ENCODE assay signal across 17 mouse cellular contexts in the genomic region with DNA sequence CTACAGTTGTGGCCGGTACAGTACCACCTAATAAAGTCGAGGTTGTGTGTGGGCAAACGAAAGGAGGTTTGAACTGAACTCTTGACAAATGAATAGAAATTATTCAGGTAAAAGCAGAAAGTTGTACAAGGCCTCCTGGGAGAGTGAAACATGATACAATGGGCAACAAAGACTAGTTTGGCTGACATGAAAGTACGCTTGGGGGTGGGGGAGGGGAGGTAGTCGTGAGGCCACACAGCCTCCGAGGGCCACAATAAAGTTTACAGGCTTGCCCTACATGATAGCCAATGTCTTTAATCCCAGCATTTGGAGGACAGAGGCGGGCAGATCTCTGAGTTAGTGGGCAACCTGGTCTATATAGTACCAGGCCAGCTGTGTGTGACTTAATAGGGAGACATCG. TPM values are rescaled to one million over a fixed set of nuclear protein-coding genes. Genes with fewer than 3 reads are reported as not detected.
DNase-seq lines count a peak whose midpoint lies in the region; ATAC-seq and TF ChIP-seq lines count a peak whose summit lies in the region.
"Had no signal": no experiment of that assay in that cellular context is flagged by ENCODE, and none has a peak within 500 bp of the region (broad histone marks: within the 10 kb centered on the region; RNA-seq: fewer than 3 reads in every experiment).

No protein-coding gene starts in this region.

- 32% methylated on average over 8 of the region's 8 CpGs for WGBS in heart, embryonic 10.5 days
- 64% methylated on average over 8 of the region's 8 CpGs for WGBS in heart, adult 2 months
- 50% methylated on average over 8 of the region's 8 CpGs for WGBS in liver, postnatal 0 days (ENCODE audit: insufficient replicate concordance)
- 42% methylated on average over 8 of the region's 8 CpGs for WGBS in liver, embryonic 11.5 days
- WGBS in limb, embryonic 11.5 days, result 22% methylated on average over 8 of the region's 8 CpGs

- peak overlapping the region; percentile 79; the same call in 1 of the 2 replicates for H3K4me2 ChIP-seq in liver, postnatal 0 days (ENCODE audit: low read depth, low read length)
- no peak overlapping the region for H3K4me2 ChIP-seq in liver, embryonic 11.5 days
- peak overlapping the region; percentile 24; the same call in 1 of the 2 replicates for H3K4me2 ChIP-seq in limb, embryonic 11.5 days (ENCODE audit: low read depth, severe bottlenecking)

- no peaks in the 10 kb centered on the region for H3K79me2 ChIP-seq in heart, adult 2 months (replicated peaks; ENCODE audit: control insufficient read depth, insufficient read depth, low read length)

- TF ChIP-seq EP300 in heart, adult 2 months (IDR thresholded peaks at IDR 0.05; ENCODE audit: insufficient read depth, low read depth, low read length), result no peak
- TF ChIP-seq EP300 in liver, postnatal 0 days (IDR thresholded peaks at IDR 0.05; ENCODE audit: low read depth), result no peak

- peaks cover 33% of the 10 kb centered on the region for H3K4me1 ChIP-seq in heart, embryonic 10.5 days
- peaks cover 4% of the 10 kb centered on the region for H3K4me1 ChIP-seq in heart, adult 2 months (ENCODE audit: control insufficient read depth, insufficient read depth, low read length)
- H3K4me1 ChIP-seq in liver, postnatal 0 days (ENCODE audit: insufficient read depth), result peaks cover 7% of the 10 kb centered on the region; the same call in 1 of the 2 replicates
- H3K4me1 ChIP-seq in liver, embryonic 11.5 days (replicated peaks; ENCODE audit: control insufficient read depth, insufficient read depth, low read length), result peaks cover 4% of the 10 kb centered on the region; the same call in 1 of the 2 replicates
- H3K4me1 ChIP-seq in limb, embryonic 11.5 days (ENCODE audit: control insufficient read depth, insufficient read depth, low read length), result peaks cover 13% of the 10 kb centered on the region

- H3K4me3 ChIP-seq in heart, embryonic 10.5 days, result peak overlapping the region; percentile 63; the same call in 1 of the 2 replicates
- no peak overlapping the region for H3K4me3 ChIP-seq in heart, adult 2 months
- H3K4me3 ChIP-seq in liver, postnatal 0 days (ENCODE audit: low read depth, low read length), result no peak overlapping the region
- no peak overlapping the region for H3K4me3 ChIP-seq in liver, embryonic 11.5 days (ENCODE audit: low read depth, low read length)
- no peak overlapping the region for H3K4me3 ChIP-seq in limb, embryonic 11.5 days (ENCODE audit: low read depth, low read length)

- no peak overlapping the region for H3K9ac ChIP-seq in heart, adult 2 months (ENCODE audit: low read depth, low read length)
- H3K9ac ChIP-seq in liver, postnatal 0 days (replicated peaks), result no peak overlapping the region
- no peak overlapping the region for H3K9ac ChIP-seq in liver, embryonic 11.5 days (ENCODE audit: low read depth, low read length)
- H3K9ac ChIP-seq in limb, embryonic 11.5 days (ENCODE audit: low read length), result no peak overlapping the region
- H3K9ac ChIP-seq: liver, embryonic 12.5 days had no signal

- peaks cover 6% of the 10 kb centered on the region; the same call in 1 of the 2 replicates for H3K36me3 ChIP-seq in heart, embryonic 10.5 days
- no peaks in the 10 kb centered on the region for H3K36me3 ChIP-seq in heart, adult 2 months (ENCODE audit: control insufficient read depth, insufficient read depth, low read length)
- H3K36me3 ChIP-seq in liver, postnatal 0 days (replicated peaks; ENCODE audit: insufficient read depth, low read length), result no peaks in the 10 kb centered on the region
- H3K36me3 ChIP-seq in liver, embryonic 11.5 days (ENCODE audit: control insufficient read depth, insufficient read depth, low read length), result no peaks in the 10 kb centered on the region
- H3K36me3 ChIP-seq in limb, embryonic 11.5 days (ENCODE audit: control insufficient read depth, insufficient read depth, low read length), result no peaks in the 10 kb centered on the region
- H3K36me3 ChIP-seq: hindbrain, embryonic 12.5 days; liver, embryonic 12.5 days had no signal

- no peak for ATAC-seq in liver, postnatal 0 days
- ATAC-seq in liver, embryonic 11.5 days (replicated peaks; ENCODE audit: low FRiP score), result no peak
- ATAC-seq in limb, embryonic 11.5 days (ENCODE audit: insufficient number of reproducible peaks, low FRiP score, low TSS enrichment, low read depth), result peak; percentile 61; the same call in 1 of the 2 replicates
- no peak for ATAC-seq in frontal cortex, adult (ENCODE audit: low TSS enrichment)
- ATAC-seq: forebrain, embryonic 13.5 days; liver, embryonic 12.5 days had no signal

- H3K9me3 ChIP-seq in heart, embryonic 10.5 days, result no peaks in the 10 kb centered on the region
- no peaks in the 10 kb centered on the region for H3K9me3 ChIP-seq in liver, postnatal 0 days (ENCODE audit: low read length)
- no peaks in the 10 kb centered on the region for H3K9me3 ChIP-seq in liver, embryonic 11.5 days (ENCODE audit: control insufficient read depth, low read length)
- 0 out of 2 replicates have a peak, but pooled peaks cover 2% of the 10 kb centered on the region for H3K9me3 ChIP-seq in limb, embryonic 11.5 days (ENCODE audit: control insufficient read depth, low read length)
- H3K9me3 ChIP-seq: forebrain, embryonic 13.5 days; hindbrain, embryonic 12.5 days; liver, embryonic 12.5 days had no signal

- H3K27me3 ChIP-seq in heart, embryonic 10.5 days (ENCODE audit: insufficient read depth, poor library complexity, severe bottlenecking), result no peaks in the 10 kb centered on the region
- no peaks in the 10 kb centered on the region for H3K27me3 ChIP-seq in heart, adult 2 months (ENCODE audit: control insufficient read depth, insufficient read depth, low read length)
- H3K27me3 ChIP-seq in liver, postnatal 0 days (ENCODE audit: insufficient read depth, low read length), result 0 out of 2 replicates have a peak, but pooled peaks cover 8% of the 10 kb centered on the region
- peaks cover 13% of the 10 kb centered on the region for H3K27me3 ChIP-seq in liver, embryonic 11.5 days (replicated peaks; ENCODE audit: control insufficient read depth, insufficient read depth, low read length)
- H3K27me3 ChIP-seq in limb, embryonic 11.5 days (ENCODE audit: control insufficient read depth, insufficient read depth, low read length), result no peaks in the 10 kb centered on the region
- H3K27me3 ChIP-seq: forebrain, embryonic 13.5 days; hindbrain, embryonic 12.5 days had no signal

- TF ChIP-seq CTCF in heart, adult 2 months (IDR thresholded peaks at IDR 0.05), result no peak
- TF ChIP-seq CTCF in liver, postnatal 0 days (IDR thresholded peaks at IDR 0.05; ENCODE audit: low read depth), result no peak

- no peak for TF ChIP-seq POLR2A in heart, adult 2 months (IDR thresholded peaks at IDR 0.05; ENCODE audit: insufficient read depth, low read depth, low read length)

- no peak for DNase-seq in heart, embryonic 10.5 days (ENCODE audit: low spot score)
- no peak for DNase-seq in heart, adult 2 months
- no peak for DNase-seq in liver, postnatal 0 days
- DNase-seq in liver, embryonic 11.5 days (ENCODE audit: low spot score), result no peak
- peak; percentile 72 for DNase-seq in embryo, embryonic 11 days
- DNase-seq in limb, embryonic 11.5 days (ENCODE audit: low spot score), result peak; percentile 50
- DNase-seq in thymus, adult 18-20 months, result no peak
- DNase-seq: kidney, adult 18-20 months had no signal

- intact Hi-C loops in heart, adult 2 months (cut with DNase I), result loop anchor here (5.0 kb wide), 1 partner anchor 65 kb away; no protein-coding TSS in a partner anchor

- peak overlapping the region; percentile 93; the same call in 1 of the 2 replicates for H3K27ac ChIP-seq in heart, embryonic 10.5 days
- no peak overlapping the region for H3K27ac ChIP-seq in heart, adult 2 months
- H3K27ac ChIP-seq in liver, postnatal 0 days (ENCODE audit: low read depth), result no peak overlapping the region
- H3K27ac ChIP-seq in liver, embryonic 11.5 days (ENCODE audit: low read depth, low read length), result no peak overlapping the region
- H3K27ac ChIP-seq in limb, embryonic 11.5 days (replicated peaks; ENCODE audit: low read depth, low read length), result 0 out of 2 replicates have a peak overlapping the region, but pooled peaks have one; percentile 30
- H3K27ac ChIP-seq: forebrain, embryonic 13.5 days; liver, embryonic 12.5 days; macrophage had no signal

RNA-seq across cellular contexts. Expression of a gene that starts 0.9 kb away (rescaled TPM):
- polyA plus RNA-seq in heart, embryonic 10.5 days (2016; fragmentation: Nextera tagmentation; extraction: Ambion mirVana), result 54.3 and 58.8 TPM in 2 replicates
- 1 to 10 TPM; 5.9 to 7.7 TPM for total RNA-seq in heart, adult 2 months (2021)
- 14.2 and 16.5 TPM in 2 replicates for polyA plus RNA-seq in heart, adult 2 months (2012; rRNA removed)
- polyA plus RNA-seq in liver, postnatal 0 days (2015; fragmentation: Nextera tagmentation; extraction: Ambion mirVana), result 14.5 and 15.6 TPM in 2 replicates
- 21.5 and 21.8 TPM in 2 replicates for polyA plus RNA-seq in liver, embryonic 11.5 days (2014; fragmentation: Nextera tagmentation; extraction: Ambion mirVana)
- 51.7 and 53.6 TPM in 2 replicates for polyA plus RNA-seq in limb, embryonic 11.5 days (2014; fragmentation: Nextera tagmentation; extraction: Ambion mirVana)
- total RNA-seq: monocyte, adult 5-6 weeks had no signal

RNA-seq across cellular contexts. Expression of a gene that starts 24.5 kb away (rescaled TPM):
- polyA plus RNA-seq in heart, embryonic 10.5 days (2016; fragmentation: Nextera tagmentation; extraction: Ambion mirVana), result 3.0 and 3.5 TPM in 2 replicates
- not detected for total RNA-seq in heart, adult 2 months (2021)
- not detected in 2 replicates for polyA plus RNA-seq in heart, adult 2 months (2012; rRNA removed)
- 0.26 and 0.52 TPM in 2 replicates for polyA plus RNA-seq in liver, postnatal 0 days (2015; fragmentation: Nextera tagmentation; extraction: Ambion mirVana)
- 1.0 and 1.9 TPM in 2 replicates for polyA plus RNA-seq in liver, embryonic 11.5 days (2014; fragmentation: Nextera tagmentation; extraction: Ambion mirVana)
- polyA plus RNA-seq in limb, embryonic 11.5 days (2014; fragmentation: Nextera tagmentation; extraction: Ambion mirVana), result 6.8 and 8.6 TPM in 2 replicates
- total RNA-seq: gastrocnemius, postnatal 14 days; layer of hippocampus, postnatal 36 days; monocyte, adult 5-6 weeks had no signal
- polyA plus RNA-seq: liver, embryonic 12.5 days; macrophage; thymus, postnatal 0 days had no signal

RNA-seq across cellular contexts. Expression of a gene that starts 51.6 kb away (rescaled TPM):
- 44.6 and 79.6 TPM in 2 replicates for polyA plus RNA-seq in heart, embryonic 10.5 days (2016; fragmentation: Nextera tagmentation; extraction: Ambion mirVana)
- 10 to 100 TPM; 19.6 to 21.8 TPM for total RNA-seq in heart, adult 2 months (2021)
- polyA plus RNA-seq in heart, adult 2 months (2012; rRNA removed), result 24.1 and 29.7 TPM in 2 replicates
- polyA plus RNA-seq in liver, postnatal 0 days (2015; fragmentation: Nextera tagmentation; extraction: Ambion mirVana), result 29.1 and 30.9 TPM in 2 replicates
- polyA plus RNA-seq in liver, embryonic 11.5 days (2014; fragmentation: Nextera tagmentation; extraction: Ambion mirVana), result 39.1 and 49.7 TPM in 2 replicates
- 124 and 125 TPM in 2 replicates for polyA plus RNA-seq in limb, embryonic 11.5 days (2014; fragmentation: Nextera tagmentation; extraction: Ambion mirVana)

Comparison
In these comparisons a context has a peak if more than half of its experiments do, and no peak if none do; other contexts are left out.
1. H3K27ac ChIP-seq: peak in heart, embryonic 10.5 days (single experiment) and limb, embryonic 11.5 days (single experiment); none in heart, adult 2 months (single experiment), liver, postnatal 0 days (single experiment) and liver, embryonic 11.5 days (single experiment).
2. DNase-seq: peak in embryo, embryonic 11 days (single experiment) and limb, embryonic 11.5 days (single experiment); none in heart, embryonic 10.5 days (single experiment), heart, adult 2 months (0 of 2), liver, postnatal 0 days (single experiment), liver, embryonic 11.5 days (single experiment) and thymus, adult 18-20 months (0 of 2).